Mouse (Mus musculus) heart, embryonic 16.5 days (tissue): ENCODE measurements around the gene Sh3glb1. TPM values are rescaled to one million over a fixed set of nuclear protein-coding genes. Genes with fewer than 3 reads are reported as not detected.
"Not testable (repeated sequence)": the region's sequence is repeated elsewhere in the genome, so short reads cannot be mapped to it uniquely, and the experiment has no call there.

Experiments
- ATAC-seq: fragments of 200-750 bp; cut with Nextera tagmentation; replicated peaks from 2 replicates; pipeline ENCODE4 v1.8.0; 2017; ENCODE audit warnings: moderate number of reproducible peaks; ENCODE audit not compliant: insufficient read depth, low FRiP score; ENCODE audit errors: extremely low read depth
- H3K27ac ChIP-seq: fragments of 300-500 bp; sonication (generic); 2 replicates; pipeline ENCODE4 v1.5.1; 2014; ENCODE audit warnings: mild to moderate bottlenecking, low read length, control low read depth, moderate library complexity
- H3K27me3 ChIP-seq: fragments of 300-500 bp; sonication (generic); 2 replicates; pipeline ENCODE4 v1.6.1; 2014; ENCODE audit warnings: low read length, mixed read lengths; ENCODE audit not compliant: control insufficient read depth, insufficient read depth
- H3K36me3 ChIP-seq: fragments of 300-500 bp; sonication (generic); 2 replicates; pipeline ENCODE4 v1.6.1; 2014; ENCODE audit not compliant: control insufficient read depth, insufficient read depth
- H3K4me1 ChIP-seq: fragments of 300-500 bp; sonication (generic); 2 replicates; pipeline ENCODE4 v1.6.1; 2014; ENCODE audit warnings: low read length, mixed read lengths; ENCODE audit not compliant: control insufficient read depth, insufficient read depth
- H3K4me2 ChIP-seq: fragments of 300-500 bp; sonication (generic); 2 replicates; pipeline ENCODE4 v1.6.1; 2014; ENCODE audit warnings: low read depth, mild to moderate bottlenecking, control low read depth, low read length
- H3K4me3 ChIP-seq: fragments of 300-500 bp; sonication (generic); 2 replicates; pipeline ENCODE4 v1.5.1; 2014; ENCODE audit warnings: mild to moderate bottlenecking, control low read depth, low read length
- H3K9ac ChIP-seq: fragments of 300-500 bp; sonication (generic); 2 replicates; pipeline ENCODE4 v1.6.1; 2014; ENCODE audit warnings: low read length, control low read depth
- H3K9me3 ChIP-seq: fragments of 300-500 bp; sonication (generic); replicated peaks from 2 replicates; pipeline ENCODE4 v1.6.1; 2016; ENCODE audit warnings: low read length; ENCODE audit not compliant: control insufficient read depth
- WGBS: fragments of 180-500 bp; shearing (Covaris S2); extraction: QIAGEN DNeasy Blood & Tissue Kit; methylation state at CpG from one replicate; pipeline ENCODE4 v1.1.7; 2014; 5-methylcytosine and 5-hydroxymethylcytosine counted together
- polyA plus RNA-seq: library from polyadenylated mRNA; unstranded; fragments of >200 nt; fragmentation: Nextera tagmentation; extraction: Ambion mirVana; gene quantifications from 2 replicates; pipeline ENCODE4 v1.2.1, GENCODE M21; 2015

Sh3glb1 gene
- 144 and 148 TPM in 2 replicates for polyA plus RNA-seq

- no peaks in the 10 kb centered on the region for H3K36me3 ChIP-seq
- H3K27me3 ChIP-seq = no peaks in the 10 kb centered on the region
- H3K9me3 ChIP-seq = no peaks in the 10 kb centered on the region
- peak within 1 kb of the TSS; percentile 93 for H3K4me3 ChIP-seq
- H3K27ac ChIP-seq = peak within 1 kb of the TSS; percentile 99
- H3K9ac ChIP-seq = peak within 1 kb of the TSS; percentile 94
- H3K4me2 ChIP-seq = peak within 1 kb of the TSS; percentile 73
- WGBS = under 1% methylated on average over 67 of the region's 98 CpGs
- peaks cover 32% of the 10 kb centered on the region for H3K4me1 ChIP-seq
- peak; percentile 90 for ATAC-seq
Measured at GRCm38 (mm10) chr3:144719901-144720747, at the start of gene Sh3glb1. Gene Sh3glb1, minus strand, starts transcription at chr3:144720335.

DNA sequence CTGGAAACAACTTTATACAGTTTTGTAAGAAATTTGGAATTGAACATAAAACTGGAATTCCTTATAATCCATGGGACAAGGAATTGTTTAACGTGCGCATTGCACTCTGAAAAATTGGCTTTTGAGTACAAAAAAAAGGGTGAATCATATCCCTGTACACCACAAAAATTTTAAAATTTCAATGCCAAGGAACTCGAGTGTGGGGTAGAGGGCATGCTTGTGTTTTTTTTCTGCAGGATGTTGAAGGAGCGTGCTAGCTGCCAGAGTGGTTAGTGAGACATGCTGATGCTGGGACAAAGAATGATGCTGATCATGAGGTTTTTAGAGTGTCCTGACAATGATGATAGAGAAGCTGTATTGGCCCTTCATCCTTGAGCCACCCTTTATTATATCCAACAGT, 45.0 kb upstream of the Sh3glb1 start:
- Histone ChIP-seq H3K9ac (no peak overlapping the region), H3K9me3 (no peaks in the 10 kb centered on the region), H3K4me2 (no peak overlapping the region), H3K4me1 (peaks cover 6% of the 10 kb centered on the region), H3K27ac (no peak overlapping the region), H3K36me3 (no peaks in the 10 kb centered on the region), H3K4me3 (no peak overlapping the region), H3K27me3 (no peaks in the 10 kb centered on the region)
- ATAC-seq = no peak
- 81% methylated on average over 4 of the region's 4 CpGs for WGBS

GRCm38 (mm10) chr3:144761454-144761853, 41.3 kb upstream of the Sh3glb1 start:
- H3K9ac ChIP-seq = no peak overlapping the region
- H3K36me3 ChIP-seq = no peaks in the 10 kb centered on the region
- no peak for ATAC-seq
- H3K4me1 ChIP-seq = peaks cover 10% of the 10 kb centered on the region
- H3K27me3 ChIP-seq = no peaks in the 10 kb centered on the region
- peak overlapping the region; percentile 82 for H3K27ac ChIP-seq
- H3K4me3 ChIP-seq = no peak overlapping the region
- H3K4me2 ChIP-seq = peak overlapping the region; percentile 59; the same call in 1 of the 2 replicates
- 41% methylated on average over 6 of the region's 6 CpGs for WGBS
- H3K9me3 ChIP-seq = no peaks in the 10 kb centered on the region

- 19% methylated on average over 9 of the region's 11 CpGs for WGBS
- Histone ChIP-seq H3K9ac (peak within 1 kb of the TSS; percentile 53), H3K27me3 (no peaks in the 10 kb centered on the region), H3K36me3 (0 out of 2 replicates have a peak, but pooled peaks cover under 1% of the 10 kb centered on the region), H3K4me2 (peak within 1 kb of the TSS; percentile 59), H3K9me3 (no peaks in the 10 kb centered on the region), H3K4me3 (peak within 1 kb of the TSS; percentile 37), H3K27ac (peak within 1 kb of the TSS; percentile 82), H3K4me1 (peaks cover 10% of the 10 kb centered on the region)
- peak; percentile 91 for ATAC-seq
Measured at GRCm38 (mm10) chr3:144760592-144761309, 40.6 kb upstream of the Sh3glb1 start, which contains the start of gene Clca3a1. Gene Clca3a1, minus strand, starts transcription at chr3:144760977.

DNA sequence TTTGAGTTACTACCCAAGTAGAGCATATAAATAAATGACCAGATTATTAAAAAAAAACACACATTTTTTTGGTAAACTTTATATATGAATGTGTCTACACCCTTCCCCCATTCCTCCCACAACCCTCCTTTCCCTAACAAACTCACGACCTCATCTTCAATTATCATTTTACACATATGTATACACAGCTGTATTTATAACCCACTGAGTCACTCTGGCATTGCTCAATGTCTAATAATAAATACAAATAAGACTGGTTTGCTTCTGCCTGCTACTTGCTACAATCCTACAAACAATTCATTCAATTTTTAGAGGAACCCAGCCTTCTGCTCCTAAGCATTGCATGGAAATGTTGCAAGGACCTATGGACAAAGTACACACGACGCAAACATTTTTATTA, 39.6 kb upstream of the Sh3glb1 start:
- no peaks in the 10 kb centered on the region for H3K9me3 ChIP-seq
- H3K27me3 ChIP-seq = no peaks in the 10 kb centered on the region
- H3K36me3 ChIP-seq = peaks cover 3% of the 10 kb centered on the region; the same call in 1 of the 2 replicates
- peaks cover 10% of the 10 kb centered on the region for H3K4me1 ChIP-seq
- peak overlapping the region; percentile 59 for H3K4me2 ChIP-seq
- 52% methylated on average over 3 of the region's 3 CpGs for WGBS
- peak overlapping the region; percentile 48 for H3K27ac ChIP-seq
- H3K9ac ChIP-seq = peak overlapping the region; percentile 39
- H3K4me3 ChIP-seq = peak overlapping the region; percentile 37
- no peak for ATAC-seq

DNA sequence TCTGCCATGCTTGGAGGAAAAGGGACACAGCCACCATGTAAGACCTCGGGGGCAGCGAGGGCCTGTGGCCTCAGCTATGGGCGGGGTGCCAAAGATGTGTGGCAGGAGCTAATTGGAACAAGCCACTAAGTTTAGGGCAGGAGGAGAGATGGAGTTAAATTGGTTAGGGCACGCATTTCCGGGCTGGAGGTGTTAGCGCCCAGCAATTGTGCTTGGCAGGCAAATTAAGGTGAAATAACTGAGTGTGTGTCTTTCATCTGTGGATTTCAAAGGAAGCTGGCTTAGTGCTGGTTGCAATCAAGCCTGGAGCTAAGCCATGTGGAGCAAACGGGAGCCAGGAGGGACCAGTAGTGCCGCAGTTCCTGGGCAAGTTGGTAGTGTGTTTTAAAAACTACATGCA, 36.0 kb upstream of the Sh3glb1 start:
- not testable (repeated sequence) for H3K27ac ChIP-seq, H3K27me3 ChIP-seq, ATAC-seq, H3K9ac ChIP-seq, H3K9me3 ChIP-seq, H3K4me2 ChIP-seq, H3K36me3 ChIP-seq, H3K4me3 ChIP-seq, H3K4me1 ChIP-seq
- 85% methylated on average over 8 of the region's 8 CpGs for WGBS

GRCm38 (mm10) chr3:144753120-144753519, 33.0 kb upstream of the Sh3glb1 start:
- no peak overlapping the region for H3K9ac ChIP-seq
- H3K4me3 ChIP-seq = no peak overlapping the region
- H3K9me3 ChIP-seq = no peaks in the 10 kb centered on the region
- H3K36me3 ChIP-seq = peaks cover 3% of the 10 kb centered on the region; the same call in 1 of the 2 replicates
- no peaks in the 10 kb centered on the region for H3K27me3 ChIP-seq
- WGBS = 7% methylated on average over 2 of the region's 2 CpGs
- no peak for ATAC-seq
- no peak overlapping the region for H3K27ac ChIP-seq
- H3K4me1 ChIP-seq = no peaks in the 10 kb centered on the region
- H3K4me2 ChIP-seq = no peak overlapping the region

DNA sequence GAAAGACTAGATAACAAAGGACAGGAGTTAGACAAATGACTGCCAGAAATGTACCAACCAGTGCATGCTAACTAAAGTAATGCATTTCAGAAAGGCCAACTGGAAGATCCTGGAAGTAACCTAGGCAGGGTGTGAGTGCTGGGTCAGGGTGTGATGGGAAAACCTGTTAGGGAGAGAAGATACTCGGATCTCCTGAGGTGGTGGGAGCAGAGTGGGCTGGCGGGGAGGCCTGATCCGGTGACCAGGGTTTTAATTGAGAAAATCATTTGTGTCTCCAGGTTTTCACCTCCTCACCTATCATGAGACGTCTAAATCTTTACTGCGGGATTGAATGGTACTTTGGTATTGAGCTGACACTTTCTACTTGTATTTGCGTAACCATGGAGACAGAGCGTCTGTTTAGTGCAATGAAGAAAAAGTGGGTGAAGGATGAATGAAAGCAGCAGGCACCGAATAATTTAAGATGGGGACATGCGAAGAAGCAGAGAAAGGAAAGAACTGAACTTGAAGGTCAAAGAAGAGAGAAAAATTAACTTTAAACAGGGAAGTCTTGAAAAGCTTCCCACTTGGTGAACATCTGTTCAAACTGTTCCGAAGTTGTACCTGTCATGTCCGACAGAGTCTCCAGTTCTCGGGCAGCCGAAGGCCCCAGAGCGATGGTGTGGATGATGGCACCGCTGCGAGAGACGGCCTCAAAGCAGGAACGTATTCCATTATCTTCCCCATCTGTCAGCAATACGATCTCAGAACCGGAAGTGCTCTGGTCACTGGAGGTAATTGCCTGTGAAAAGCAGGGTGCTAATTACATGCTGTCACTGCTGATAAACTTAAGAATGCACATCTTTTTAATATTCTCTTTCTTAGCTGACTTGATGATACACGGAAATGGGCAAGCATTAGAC, 29.2 kb upstream of the Sh3glb1 start:
- not testable (repeated sequence) for H3K4me1 ChIP-seq, H3K9ac ChIP-seq, ATAC-seq, H3K9me3 ChIP-seq, H3K4me3 ChIP-seq, H3K27ac ChIP-seq, H3K4me2 ChIP-seq, H3K27me3 ChIP-seq, H3K36me3 ChIP-seq
- 60% methylated on average over 18 of the region's 21 CpGs for WGBS
